Comparison of ENCODE assay signal across 8 mouse cellular contexts in genomic region chr4:56946641-56947640, GRCm38 (mm10). TPM values are rescaled to one million over a fixed set of nuclear protein-coding genes. Genes with fewer than 3 reads are reported as not detected.
DNase-seq lines count a peak whose midpoint lies in the region; ATAC-seq and TF ChIP-seq lines count a peak whose summit lies in the region.

TSS of gene Tmem245 (minus strand) at chr4:56947437.

- H3K27ac ChIP-seq in cortical plate, adult 2 months (ENCODE audit: insufficient read depth, low read length): peak within 1 kb of the TSS; percentile 70

- H3K4me3 ChIP-seq in cortical plate, adult 2 months (ENCODE audit: insufficient read depth, low read length): peak within 1 kb of the TSS; percentile 53
- H3K4me3 ChIP-seq in megakaryocyte, embryonic 14.5 days (replicated peaks): peak within 1 kb of the TSS; percentile 98

- peaks cover 12% of the 10 kb centered on the region for H3K4me1 ChIP-seq in cortical plate, adult 2 months (ENCODE audit: control insufficient read depth, insufficient read depth, low read length)
- H3K4me1 ChIP-seq in megakaryocyte, embryonic 14.5 days: peaks cover 66% of the 10 kb centered on the region

- no peaks in the 10 kb centered on the region for H3K9me3 ChIP-seq in megakaryocyte, embryonic 14.5 days

- H3K36me3 ChIP-seq in megakaryocyte, embryonic 14.5 days (replicated peaks; ENCODE audit: low read length): peaks cover 2% of the 10 kb centered on the region

- DNase-seq in gastrocnemius, adult 8-10 months (ENCODE audit: low spot score in 2 of 2): peak; percentile 88 to 92
- peak; percentile 81 for DNase-seq in hindlimb bud, embryonic 11.5 days (ENCODE audit: extremely low spot score, low read depth, low spot score)
- DNase-seq in left cerebral cortex, adult 8-10 months (ENCODE audit: low spot score in 2 of 2): peak; percentile 72 to 91
- DNase-seq in right cerebral cortex, postnatal 10 days (ENCODE audit: low spot score in 2 of 2): peak; percentile 95 to 96
- DNase-seq in urinary bladder, postnatal 25 days (ENCODE audit: low spot score): peak; percentile 91

- peak; percentile 92 for ATAC-seq in activated CD4-positive, CD25-positive, alpha-beta regulatory T cell, adult 4 months

- no peak for TF ChIP-seq CTCF in cortical plate, adult 2 months (IDR thresholded peaks at IDR 0.05; ENCODE audit: extremely low read depth, insufficient read depth, low read length)

- TF ChIP-seq POLR2A in cortical plate, adult 2 months (IDR thresholded peaks at IDR 0.05; ENCODE audit: extremely low read depth, insufficient read depth, low read length): peak; percentile 31; the same call in 1 of the 2 replicates

- H3K27me3 ChIP-seq in megakaryocyte, embryonic 14.5 days (replicated peaks): peaks cover 2% of the 10 kb centered on the region

RNA-seq across cellular contexts. Expression of gene Tmem245, which starts in this region (rescaled TPM):
- polyA plus RNA-seq in activated CD4-positive, CD25-positive, alpha-beta regulatory T cell, adult 4 months (2017; shearing (Covaris generic)): 1 to 10 TPM; 5.1 to 5.7 TPM
- polyA plus RNA-seq in cortical plate, adult 2 months (2012; rRNA removed): 17.4 and 17.5 TPM in 2 replicates
- 10 to 100 TPM; 19.8 to 22.6 (median 20.6) TPM for total RNA-seq in gastrocnemius, adult 8-10 months (2022)
- total RNA-seq in left cerebral cortex, adult 8-10 months (2022): 10 to 100 TPM; 41.6 to 49.3 (median 45.9) TPM
- 0.13 and 0.45 TPM in 2 replicates for polyA plus RNA-seq in megakaryocyte, embryonic 14.5 days (2012; ENCODE audit: insufficient read depth, low replicate concordance)

Comparison
In these comparisons a context has a peak if more than half of its experiments do, and no peak if none do; other contexts are left out.
1. Peak in every context shown above with its lines: DNase-seq, ATAC-seq, H3K4me3 ChIP-seq and H3K27ac ChIP-seq.